Mouse (Mus musculus): ENCODE data around the gene Vmn1r44.
"Not testable (repeated sequence)": the region's sequence is repeated elsewhere in the genome, so short reads cannot be mapped to it uniquely, and the experiment has no call there.

Vmn1r44 gene

DNA sequence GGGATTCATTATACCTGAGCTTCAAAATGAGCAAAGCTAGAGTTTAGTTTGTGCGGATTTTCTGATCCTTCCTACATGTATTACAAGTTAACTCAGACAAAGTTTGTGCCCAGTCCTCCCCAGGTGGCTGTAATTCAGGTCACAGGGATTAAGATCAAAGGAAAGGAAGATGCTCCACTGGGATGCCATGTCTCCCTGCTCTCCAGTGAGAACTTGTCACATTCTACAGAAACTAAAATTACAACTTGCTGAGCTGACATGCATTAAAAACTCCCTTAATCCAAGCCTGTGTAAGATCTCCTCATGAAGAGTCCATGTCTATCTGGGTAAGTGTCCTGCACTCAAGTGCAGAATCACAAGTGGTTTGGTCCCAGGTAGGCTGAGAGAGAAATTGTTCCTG lies at the start of gene Vmn1r44:
Vmn1r44 (plus strand) TSS at position 301 of the 400 bp plus-strand sequence.
- no peak for DNase-seq

DNA sequence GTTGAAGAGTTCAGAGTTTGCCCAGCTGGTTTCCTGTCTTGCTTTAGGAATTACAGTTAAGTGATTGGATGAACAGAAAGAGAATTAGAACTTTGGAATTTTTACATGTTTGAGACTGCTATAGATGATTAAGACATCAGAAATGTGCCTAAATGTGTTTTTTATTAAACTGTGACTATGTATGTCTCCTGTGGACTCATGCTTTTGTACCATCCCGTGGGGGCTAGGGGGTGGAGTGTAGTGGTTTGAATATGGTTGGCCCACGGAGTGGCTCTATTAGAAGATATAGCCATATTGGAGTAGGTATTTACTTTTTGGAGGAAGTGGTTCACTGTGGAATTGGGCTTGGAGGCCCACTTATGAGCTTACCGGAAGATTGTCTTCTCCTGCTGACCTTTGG lies 25.9 kb upstream of the Vmn1r44 start:
- no peak for DNase-seq

DNA sequence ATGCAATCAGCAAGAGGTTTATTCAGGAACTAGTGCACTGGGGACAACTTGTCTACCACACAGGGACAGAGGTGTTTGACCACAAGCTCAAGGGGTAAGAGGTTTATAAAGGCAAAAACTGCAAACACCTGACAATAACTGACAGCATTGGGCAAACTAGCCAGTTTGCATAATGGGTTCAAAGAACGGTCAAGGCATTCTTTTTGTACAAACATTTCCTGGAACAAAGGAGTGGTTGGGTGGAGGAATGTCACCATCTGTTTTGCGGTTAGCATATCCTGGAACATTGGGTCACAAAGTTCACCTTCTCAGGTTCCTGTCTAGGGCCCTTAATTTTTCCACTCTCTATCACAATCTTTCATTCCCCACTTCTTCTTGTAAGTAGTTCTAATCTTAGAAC lies 23.6 kb upstream of the Vmn1r44 start:
- no peak for DNase-seq

DNA sequence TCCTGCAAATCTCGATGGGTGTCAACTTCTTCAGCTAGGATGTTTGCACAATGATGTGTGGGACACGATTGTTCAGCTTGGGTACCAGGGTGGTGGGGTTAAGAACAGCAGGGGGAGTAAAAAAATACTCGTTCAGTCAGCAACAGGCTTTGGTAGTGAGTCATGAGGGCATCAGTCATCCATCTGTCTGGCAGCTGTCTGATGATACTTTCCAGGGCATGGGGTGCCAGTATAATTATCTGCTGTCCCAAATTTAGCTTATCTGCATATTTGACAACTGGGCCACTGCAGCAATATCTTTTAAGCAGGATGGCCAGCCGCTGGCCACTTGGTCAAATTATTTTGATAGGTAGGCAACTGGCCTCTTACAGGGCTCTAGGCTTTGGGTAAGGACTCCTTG lies 19.7 kb upstream of the Vmn1r44 start:
- no peak for DNase-seq

DNA sequence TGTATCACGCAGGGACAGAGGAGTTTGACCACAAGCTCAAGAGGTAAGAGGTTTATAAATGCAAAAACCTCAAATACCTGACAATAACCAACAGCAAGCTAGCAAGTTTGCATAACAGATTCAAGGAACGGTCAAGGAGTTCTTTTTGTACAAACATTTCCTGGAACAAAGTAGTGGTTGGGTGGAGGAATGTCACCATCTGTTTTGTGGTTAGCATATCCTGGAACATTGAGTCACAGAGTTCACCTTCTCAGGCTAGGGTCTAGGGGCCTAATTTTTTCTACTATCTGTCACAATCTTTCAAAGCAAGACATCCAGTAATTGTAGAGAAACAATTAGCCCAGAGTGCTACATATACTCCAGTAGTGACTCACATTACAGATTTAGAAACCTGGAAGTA lies 16.2 kb upstream of the Vmn1r44 start:
- DNase-seq, result no peak

DNA sequence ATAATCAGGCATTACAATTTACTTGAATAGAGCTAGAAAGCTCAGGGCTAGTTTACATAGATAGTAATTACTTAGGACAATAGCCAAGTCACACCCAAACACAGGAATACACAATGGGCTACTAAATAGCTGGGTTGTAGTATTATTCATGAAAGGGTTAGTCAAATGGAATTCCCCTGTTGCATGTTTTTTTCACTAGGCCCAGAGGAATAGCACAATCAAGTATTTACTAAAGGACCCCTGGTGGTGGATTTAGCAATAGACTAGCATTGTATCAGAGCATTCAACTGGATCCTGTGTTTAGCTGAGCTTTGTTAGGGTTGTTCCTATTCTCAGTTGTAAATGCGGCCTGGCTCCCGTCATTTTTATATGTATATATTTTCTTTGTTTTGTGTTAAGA lies 15.5 kb upstream of the Vmn1r44 start:
- DNase-seq, result no peak

DNA sequence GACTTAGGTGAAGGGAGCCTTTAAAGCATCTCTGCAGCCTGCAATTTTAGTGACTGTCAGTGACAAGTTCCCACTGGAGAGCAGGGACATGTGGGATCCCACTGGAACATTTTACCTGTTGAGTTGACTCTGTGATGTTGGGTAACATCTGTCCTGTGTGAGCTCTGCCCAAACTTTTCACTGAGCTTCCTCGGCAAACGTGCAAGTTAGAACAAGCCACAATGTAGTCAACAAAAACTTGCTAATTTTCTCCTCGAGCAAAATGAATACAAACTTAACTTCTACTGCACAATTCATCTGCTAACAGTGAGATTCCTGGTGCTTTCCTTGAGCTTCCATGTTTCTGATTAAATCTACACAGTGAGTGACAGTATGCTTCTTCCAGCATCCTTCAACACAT lies 7.1 kb upstream of the Vmn1r44 start, which contains the start of the genes Vmn1r42 and Vmn1r43:
Vmn1r42 (minus strand) TSS at position 101 of the 400 bp plus-strand sequence.
Vmn1r43 (minus strand) TSS at position 101 of the 400 bp plus-strand sequence.
- DNase-seq, result not testable (repeated sequence)

DNA sequence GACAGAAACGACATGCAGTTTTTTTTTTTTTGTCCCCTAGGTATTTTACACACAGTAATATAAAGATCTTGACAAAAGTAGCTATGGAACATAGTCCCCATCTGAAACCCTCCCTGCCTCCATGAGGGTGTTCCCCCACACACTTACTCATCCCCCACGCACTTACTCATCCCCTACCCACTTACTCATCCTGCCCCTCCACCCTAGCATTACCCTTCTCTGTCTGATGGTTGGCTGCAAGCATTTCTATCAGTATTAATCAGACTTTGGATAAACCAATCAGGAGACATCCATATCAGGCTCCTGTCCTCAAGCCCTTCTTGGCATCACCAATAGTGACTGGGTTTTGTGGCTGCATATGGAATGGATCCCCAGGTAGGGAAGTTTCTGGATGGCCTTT lies 6.5 kb upstream of the Vmn1r44 start:
- no peak for DNase-seq

DNA sequence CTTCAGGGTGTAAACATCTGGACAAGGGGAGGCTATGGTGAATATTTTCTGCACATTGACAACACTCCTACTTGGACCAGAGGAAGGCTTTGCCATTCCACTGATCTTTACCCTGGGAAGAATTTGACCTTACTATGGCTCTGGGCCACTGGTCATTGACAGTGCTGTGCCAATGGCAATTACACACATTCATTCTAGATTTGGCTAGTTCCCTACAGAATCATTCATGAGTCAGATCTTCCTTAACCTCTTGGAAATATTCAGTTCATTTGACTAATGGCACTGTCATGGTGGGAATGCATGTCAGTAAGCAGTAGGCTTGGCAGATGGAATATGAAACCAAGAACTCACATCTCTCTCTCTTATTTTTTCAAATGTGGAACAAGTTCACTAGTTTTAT lies 2.6 kb upstream of the Vmn1r44 start:
- no peak for DNase-seq

DNA sequence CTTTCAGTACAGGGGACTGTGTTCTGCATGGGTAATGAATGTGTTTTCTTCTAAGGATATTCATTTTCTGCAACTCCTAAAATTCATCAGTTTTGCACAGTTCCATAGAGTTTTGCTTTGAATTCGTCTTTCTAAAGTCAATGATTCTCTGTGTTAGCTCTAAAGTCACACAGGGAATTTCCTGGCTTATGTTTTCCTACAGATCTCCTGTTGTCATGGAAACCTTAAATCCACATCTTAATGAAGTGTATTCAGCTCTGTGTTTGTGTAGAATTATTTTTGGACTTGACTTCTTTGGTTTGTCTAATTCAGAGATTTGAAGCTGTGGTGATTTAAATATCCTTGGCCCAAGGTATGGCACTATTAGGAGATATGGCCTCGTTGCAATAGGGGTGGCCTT lies 352 bp downstream of the Vmn1r44 start:
- DNase-seq, result no peak

DNA sequence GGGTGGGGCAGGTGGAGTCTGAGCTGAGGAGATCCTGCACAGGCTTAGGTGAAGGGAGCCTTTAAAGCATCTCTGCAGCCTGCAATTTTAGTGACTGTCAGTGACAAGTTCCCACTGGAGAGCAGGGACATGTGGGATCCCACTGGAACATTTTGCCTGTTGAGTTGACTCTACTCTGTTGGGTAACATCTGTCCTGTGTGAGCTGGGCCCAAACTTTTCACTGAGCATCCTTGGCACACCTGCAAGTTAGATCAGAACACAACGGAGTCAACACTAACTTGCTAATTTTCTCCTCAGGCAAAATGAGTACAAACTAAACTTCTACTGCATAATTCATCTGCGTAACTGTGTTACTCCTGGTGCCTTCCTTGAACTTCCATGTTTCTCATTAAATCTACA lies 57.0 kb downstream of the Vmn1r44 start, which contains the start of gene Vmn1r45:
Vmn1r45 (minus strand) TSS at position 101 of the 400 bp plus-strand sequence.
- DNase-seq, result not testable (repeated sequence)

DNA sequence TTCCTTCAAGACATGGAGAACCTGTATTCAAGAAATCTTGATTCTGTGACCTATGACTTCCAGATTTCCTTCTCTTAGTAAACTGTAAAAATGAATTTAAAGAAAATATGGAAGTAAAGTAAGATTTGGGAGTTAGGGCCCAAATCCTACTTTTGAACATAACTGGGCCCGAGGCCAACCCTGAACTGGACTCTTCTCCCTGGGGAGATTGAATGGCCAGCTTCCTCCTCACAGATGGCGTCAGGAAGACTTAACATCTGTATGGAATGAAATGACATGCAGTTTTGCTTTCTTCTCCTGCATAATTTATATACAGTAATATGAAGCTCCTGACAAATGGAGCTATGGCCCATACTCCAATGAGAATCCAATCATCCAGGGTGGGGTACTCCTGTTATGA lies 57.5 kb downstream of the Vmn1r44 start:
- no peak for DNase-seq

Data from cerebellum, postnatal 25 days (tissue).